Mouse (Mus musculus) brown adipose tissue, adult 24 weeks (tissue): ENCODE measurements around the gene Grn. TPM values are rescaled to one million over a fixed set of nuclear protein-coding genes. Genes with fewer than 3 reads are reported as not detected.
"Not testable (repeated sequence)": the region's sequence is repeated elsewhere in the genome, so short reads cannot be mapped to it uniquely, and the experiment has no call there.

Source experiments
- H3K27ac ChIP-seq: fragments of 200-500 bp; replicated peaks from 2 replicates; pipeline ENCODE4 v1.5.1; 2012; ENCODE audit warnings: low read depth, mild to moderate bottlenecking, low read length
- H3K4me1 ChIP-seq: fragments of 200-500 bp; 2 replicates; pipeline ENCODE4 v1.6.1; 2012; ENCODE audit warnings: low read length, mixed read lengths; ENCODE audit not compliant: control insufficient read depth, insufficient read depth, insufficient read length
- H3K4me3 ChIP-seq: fragments of 200-500 bp; 2 replicates; pipeline ENCODE4 v1.5.1; 2012; ENCODE audit warnings: low read depth, mild to moderate bottlenecking, low read length, moderate library complexity; ENCODE audit not compliant: insufficient read depth
- polyA plus RNA-seq: library from polyadenylated mRNA; stranded (reverse); fragments of >200 nt; gene quantifications from 2 replicates; pipeline ENCODE4 v1.2.4, GENCODE M21; 2012; ENCODE audit not compliant: missing spikeins, insufficient read depth, insufficient read length

The Grn gene
- polyA plus RNA-seq, 1 experiment = 78.8 TPM

GRCm38 (mm10) chr11:102408344-102408876 is 21.7 kb upstream of the Grn start:
- H3K27ac ChIP-seq = peak overlapping the region; percentile 94
- H3K4me3 ChIP-seq = peak overlapping the region; percentile 68
- H3K4me1 ChIP-seq = peaks cover 4% of the 10 kb centered on the region; the same call in 1 of the 2 replicates

GRCm38 (mm10) chr11:102408888-102409794 is 21.0 kb upstream of the Grn start:
- Histone ChIP-seq H3K4me1 (peaks cover 4% of the 10 kb centered on the region; the same call in 1 of the 2 replicates), H3K4me3 (peak overlapping the region; percentile 25), H3K27ac (peak overlapping the region; percentile 63)

GRCm38 (mm10) chr11:102409795-102410330 is 20.3 kb upstream of the Grn start:
- Histone ChIP-seq H3K4me3 (no peak overlapping the region), H3K27ac (no peak overlapping the region), H3K4me1 (peaks cover 4% of the 10 kb centered on the region; the same call in 1 of the 2 replicates)

- not testable (repeated sequence) for H3K27ac ChIP-seq, H3K4me1 ChIP-seq, H3K4me3 ChIP-seq
These were observed 19.8 kb upstream of the Grn start for GRCm38 (mm10) chr11:102410345-102410744.

GRCm38 (mm10) chr11:102411061-102411460 is 19.1 kb upstream of the Grn start:
- Histone ChIP-seq H3K4me1 (peaks cover 2% of the 10 kb centered on the region; the same call in 1 of the 2 replicates), H3K27ac (no peak overlapping the region), H3K4me3 (no peak overlapping the region)

GRCm38 (mm10) chr11:102411704-102412103 is 18.4 kb upstream of the Grn start:
- no peak overlapping the region for H3K27ac ChIP-seq

GRCm38 (mm10) chr11:102413059-102413458 is 17.1 kb upstream of the Grn start:
- Histone ChIP-seq H3K4me3 (no peak overlapping the region), H3K27ac (no peak overlapping the region), H3K4me1 (no peaks in the 10 kb centered on the region)

More at GRCm38 (mm10) chr11:102411704-102412103, 18.4 kb upstream of the Grn start:
- H3K4me3 ChIP-seq = no peak overlapping the region
- H3K4me1 ChIP-seq = no peaks in the 10 kb centered on the region

- Histone ChIP-seq H3K27ac (no peak overlapping the region), H3K4me1 (no peaks in the 10 kb centered on the region)
These were observed 14.9 kb upstream of the Grn start for GRCm38 (mm10) chr11:102415034-102415802.

GRCm38 (mm10) chr11:102417160-102417559 is 13.0 kb upstream of the Grn start:
- no peak overlapping the region for H3K4me3 ChIP-seq
- H3K4me1 ChIP-seq = no peaks in the 10 kb centered on the region
- no peak overlapping the region for H3K27ac ChIP-seq

More at GRCm38 (mm10) chr11:102415034-102415802, 14.9 kb upstream of the Grn start:
- H3K4me3 ChIP-seq = no peak overlapping the region

- Histone ChIP-seq H3K27ac (no peak overlapping the region), H3K4me3 (no peak overlapping the region), H3K4me1 (no peaks in the 10 kb centered on the region)
These were observed 11.2 kb upstream of the Grn start for GRCm38 (mm10) chr11:102418887-102419286.

- H3K27ac ChIP-seq = no peak overlapping the region
- H3K4me1 ChIP-seq = peaks cover 2% of the 10 kb centered on the region; the same call in 1 of the 2 replicates
These were observed 8.6 kb upstream of the Grn start for GRCm38 (mm10) chr11:102421559-102421958.

GRCm38 (mm10) chr11:102424666-102425065 is 5.4 kb upstream of the Grn start:
- Histone ChIP-seq H3K4me3 (no peak overlapping the region), H3K27ac (no peak overlapping the region; the same call in 1 of the 2 replicates), H3K4me1 (peaks cover 4% of the 10 kb centered on the region; the same call in 1 of the 2 replicates)

More at GRCm38 (mm10) chr11:102421559-102421958, 8.6 kb upstream of the Grn start:
- H3K4me3 ChIP-seq = no peak overlapping the region

- no peak overlapping the region for H3K4me3 ChIP-seq
- H3K4me1 ChIP-seq = peaks cover 4% of the 10 kb centered on the region; the same call in 1 of the 2 replicates
- H3K27ac ChIP-seq = peak overlapping the region; percentile 66
These were observed 4.4 kb upstream of the Grn start for GRCm38 (mm10) chr11:102425555-102426316.

- H3K4me1 ChIP-seq = peaks cover 15% of the 10 kb centered on the region
- peak overlapping the region; percentile 45 for H3K27ac ChIP-seq
- H3K4me3 ChIP-seq = peak overlapping the region; percentile 79
These were observed 1.1 kb upstream of the Grn start for GRCm38 (mm10) chr11:102428981-102429540.
